Mouse (Mus musculus): ENCODE results near the gene Ccl9. TPM values are rescaled to one million over a fixed set of nuclear protein-coding genes. Genes with fewer than 3 reads are reported as not detected.

The Ccl9 gene
- polyA plus RNA-seq, 1 experiment from 2014 or later = 0.81 TPM

GRCm38 (mm10) chr11:83572834-83573233 lies 5.6 kb downstream of the Ccl9 start:
- 74% methylated on average over 9 of the region's 9 CpGs for WGBS

GRCm38 (mm10) chr11:83572223-83572622 lies 6.2 kb downstream of the Ccl9 start:
- H3K9me3 ChIP-seq (replicated peaks) = no peaks in the 10 kb centered on the region
- H3K27ac ChIP-seq = no peak overlapping the region
- no peak overlapping the region for H3K9ac ChIP-seq
- H3K4me3 ChIP-seq = no peak overlapping the region
- ATAC-seq = no peak
- H3K36me3 ChIP-seq (ENCODE audit: poor library complexity, severe bottlenecking) = no peaks in the 10 kb centered on the region
- H3K4me1 ChIP-seq = no peaks in the 10 kb centered on the region
- 0 out of 2 replicates have a peak, but pooled peaks cover 2% of the 10 kb centered on the region for H3K27me3 ChIP-seq
- WGBS = 89% methylated on average over 8 of the region's 8 CpGs
- no peak overlapping the region for H3K4me2 ChIP-seq

More at GRCm38 (mm10) chr11:83572834-83573233, 5.6 kb downstream of the Ccl9 start:
- Histone ChIP-seq H3K27me3 (0 out of 2 replicates have a peak, but pooled peaks cover 2% of the 10 kb centered on the region), H3K4me3 (no peak overlapping the region), H3K4me1 (no peaks in the 10 kb centered on the region), H3K9me3 (replicated peaks) (no peaks in the 10 kb centered on the region), H3K9ac (no peak overlapping the region), H3K27ac (no peak overlapping the region), H3K4me2 (no peak overlapping the region), H3K36me3 (ENCODE audit: poor library complexity, severe bottlenecking) (no peaks in the 10 kb centered on the region)
- no peak for ATAC-seq

DNA sequence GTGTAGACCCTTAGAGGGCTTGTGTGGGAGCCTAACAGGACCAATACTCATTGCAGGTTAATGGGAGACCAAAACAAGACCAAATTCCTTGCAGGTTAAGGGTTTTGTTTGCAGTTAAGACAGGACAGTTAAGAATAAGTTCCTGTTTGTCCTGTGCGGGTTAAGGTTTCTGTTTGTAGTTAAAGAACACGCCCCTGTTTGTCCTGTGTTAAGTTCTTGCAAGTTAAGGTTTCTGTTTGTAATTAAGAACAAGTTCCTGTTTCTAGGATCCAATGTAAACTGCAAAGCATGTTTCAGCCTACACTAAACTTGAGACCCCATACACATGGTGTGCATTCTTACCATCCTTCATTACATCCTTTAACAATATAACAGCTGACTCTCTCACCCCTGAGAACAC lies 8.2 kb downstream of the Ccl9 start:
- WGBS = 82% methylated on average over 2 of the region's 2 CpGs
- Histone ChIP-seq H3K4me3 (no peak overlapping the region), H3K27ac (no peak overlapping the region), H3K9ac (no peak overlapping the region), H3K4me1 (no peaks in the 10 kb centered on the region), H3K4me2 (no peak overlapping the region), H3K36me3 (ENCODE audit: poor library complexity, severe bottlenecking) (no peaks in the 10 kb centered on the region), H3K9me3 (replicated peaks) (no peaks in the 10 kb centered on the region), H3K27me3 (no peaks in the 10 kb centered on the region)
- no peak for ATAC-seq

DNA sequence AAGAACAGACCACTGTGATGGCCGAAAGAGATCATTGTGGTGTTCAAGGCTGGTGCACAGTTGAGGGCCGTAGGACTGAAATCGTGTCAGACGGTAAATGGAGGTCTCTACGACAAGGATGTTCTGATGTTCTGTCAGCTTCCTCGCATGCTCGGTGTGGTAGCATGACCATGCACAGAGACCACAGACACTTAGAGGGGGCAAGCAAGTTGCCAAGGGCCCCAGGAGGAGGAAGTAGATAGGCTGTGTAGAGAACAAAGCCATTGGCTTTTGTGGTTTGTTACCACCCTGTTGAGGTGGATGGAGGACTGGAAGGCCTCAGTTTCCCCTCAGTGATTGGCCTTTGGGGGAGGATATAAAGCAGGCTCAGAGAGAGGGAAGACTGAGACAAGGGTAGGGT lies 9.2 kb downstream of the Ccl9 start:
- Histone ChIP-seq H3K27ac (no peak overlapping the region), H3K27me3 (no peaks in the 10 kb centered on the region), H3K9ac (no peak overlapping the region), H3K9me3 (replicated peaks) (no peaks in the 10 kb centered on the region), H3K4me1 (no peaks in the 10 kb centered on the region), H3K4me3 (no peak overlapping the region), H3K36me3 (ENCODE audit: poor library complexity, severe bottlenecking) (no peaks in the 10 kb centered on the region), H3K4me2 (no peak overlapping the region)
- no peak for ATAC-seq
- 98% methylated on average over 7 of the region's 7 CpGs for WGBS

DNA sequence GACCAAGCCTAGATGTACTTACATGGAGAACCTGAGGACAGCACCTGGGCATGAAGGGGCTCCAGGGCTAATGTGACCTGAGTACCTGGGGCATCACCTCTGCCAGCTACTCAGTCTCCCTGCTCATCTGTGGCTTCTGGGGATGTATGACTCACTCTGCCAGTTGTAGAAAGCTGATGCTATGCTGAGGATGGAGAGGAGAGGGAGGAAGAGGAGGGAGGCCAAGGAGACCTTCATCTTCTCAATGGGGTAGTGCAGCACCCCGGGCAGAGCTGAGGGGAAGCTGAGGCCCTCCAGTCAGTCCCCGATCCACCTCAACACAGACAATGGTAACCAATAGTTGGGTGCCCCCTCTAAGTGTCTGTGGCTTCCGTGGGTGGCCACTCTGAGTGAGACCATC lies 9.7 kb downstream of the Ccl9 start:
- no peaks in the 10 kb centered on the region for H3K9me3 ChIP-seq (replicated peaks)
- H3K4me3 ChIP-seq = no peak overlapping the region
- no peak for ATAC-seq

DNA sequence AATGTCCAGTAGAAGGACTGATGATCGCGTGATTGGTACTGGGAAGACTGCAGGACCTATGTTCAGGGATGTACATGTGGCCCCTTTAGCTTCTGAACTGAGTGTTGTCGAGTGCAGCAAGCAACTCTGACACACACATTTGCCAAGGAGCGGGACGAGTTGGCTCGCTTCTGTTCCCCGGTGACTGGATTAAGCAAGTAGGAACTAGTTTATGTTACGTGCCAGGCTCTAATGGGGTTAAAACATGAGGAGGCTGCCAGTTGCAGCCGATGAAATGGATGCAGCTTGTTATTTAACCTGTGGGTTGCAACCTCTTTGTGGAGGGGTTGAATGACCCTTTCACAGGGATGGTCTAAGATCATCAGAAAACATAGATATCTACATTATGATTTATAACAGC lies 10.4 kb downstream of the Ccl9 start:
- Histone ChIP-seq H3K27me3 (no peaks in the 10 kb centered on the region), H3K27ac (no peak overlapping the region), H3K36me3 (ENCODE audit: poor library complexity, severe bottlenecking) (no peaks in the 10 kb centered on the region), H3K4me1 (no peaks in the 10 kb centered on the region), H3K9me3 (replicated peaks) (no peaks in the 10 kb centered on the region), H3K4me3 (no peak overlapping the region), H3K9ac (no peak overlapping the region), H3K4me2 (no peak overlapping the region)
- no peak for ATAC-seq
- 91% methylated on average over 9 of the region's 9 CpGs for WGBS

More for the DNA sequence above, 9.7 kb downstream of the Ccl9 start:
- Histone ChIP-seq H3K27ac (no peak overlapping the region), H3K9ac (no peak overlapping the region), H3K4me2 (no peak overlapping the region), H3K27me3 (no peaks in the 10 kb centered on the region), H3K36me3 (ENCODE audit: poor library complexity, severe bottlenecking) (no peaks in the 10 kb centered on the region), H3K4me1 (no peaks in the 10 kb centered on the region)
- WGBS = 96% methylated on average over 3 of the region's 3 CpGs

DNA sequence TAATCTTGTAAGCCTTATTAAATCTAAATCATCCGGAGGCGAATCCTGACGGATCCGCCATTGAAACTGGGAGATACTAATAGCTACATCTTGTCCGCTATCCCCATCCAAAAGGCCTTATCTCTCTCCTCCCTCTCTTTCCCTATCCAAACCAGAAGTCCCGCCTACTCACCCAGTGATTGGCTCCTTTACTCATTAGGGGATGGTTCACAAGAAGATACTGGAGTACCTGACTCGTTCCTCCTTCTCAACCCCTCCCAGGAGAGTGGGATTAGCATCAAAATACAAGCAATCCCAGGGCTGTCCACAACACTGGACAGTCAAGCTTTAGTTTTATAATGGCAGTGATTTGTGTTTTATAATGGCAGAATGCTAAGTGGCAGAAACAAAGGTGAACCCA lies 11.1 kb downstream of the Ccl9 start:
- no peak overlapping the region for H3K9ac ChIP-seq
- no peaks in the 10 kb centered on the region for H3K36me3 ChIP-seq (ENCODE audit: poor library complexity, severe bottlenecking)
- no peak overlapping the region for H3K4me3 ChIP-seq
- WGBS = 67% methylated on average over 7 of the region's 7 CpGs
- no peak overlapping the region for H3K27ac ChIP-seq
- no peak for ATAC-seq
- H3K4me1 ChIP-seq = no peaks in the 10 kb centered on the region
- H3K9me3 ChIP-seq (replicated peaks) = no peaks in the 10 kb centered on the region
- no peaks in the 10 kb centered on the region for H3K27me3 ChIP-seq
- no peak overlapping the region for H3K4me2 ChIP-seq

GRCm38 (mm10) chr11:83566617-83567016 lies 11.8 kb downstream of the Ccl9 start:
- Histone ChIP-seq H3K27me3 (no peaks in the 10 kb centered on the region), H3K27ac (no peak overlapping the region), H3K4me2 (no peak overlapping the region), H3K4me1 (no peaks in the 10 kb centered on the region), H3K9ac (no peak overlapping the region), H3K9me3 (replicated peaks) (no peaks in the 10 kb centered on the region), H3K4me3 (no peak overlapping the region), H3K36me3 (ENCODE audit: poor library complexity, severe bottlenecking) (no peaks in the 10 kb centered on the region)
- no peak for ATAC-seq

- 85% methylated on average over 2 of the region's 2 CpGs for WGBS
- Histone ChIP-seq H3K4me2 (no peak overlapping the region), H3K4me3 (no peak overlapping the region), H3K4me1 (no peaks in the 10 kb centered on the region), H3K9me3 (replicated peaks) (no peaks in the 10 kb centered on the region), H3K27me3 (no peaks in the 10 kb centered on the region), H3K9ac (no peak overlapping the region), H3K36me3 (ENCODE audit: poor library complexity, severe bottlenecking) (no peaks in the 10 kb centered on the region), H3K27ac (no peak overlapping the region)
- no peak for ATAC-seq
Observed at GRCm38 (mm10) chr11:83563754-83564153, 14.7 kb downstream of the Ccl9 start.

- Histone ChIP-seq H3K4me1 (no peaks in the 10 kb centered on the region), H3K4me2 (no peak overlapping the region), H3K9me3 (replicated peaks) (no peaks in the 10 kb centered on the region), H3K9ac (no peak overlapping the region), H3K4me3 (no peak overlapping the region), H3K27ac (no peak overlapping the region), H3K36me3 (ENCODE audit: poor library complexity, severe bottlenecking) (no peaks in the 10 kb centered on the region), H3K27me3 (no peaks in the 10 kb centered on the region)
- WGBS = 74% methylated on average over 6 of the region's 6 CpGs
- ATAC-seq = no peak
Observed at GRCm38 (mm10) chr11:83562311-83562887, 16.0 kb downstream of the Ccl9 start.

DNA sequence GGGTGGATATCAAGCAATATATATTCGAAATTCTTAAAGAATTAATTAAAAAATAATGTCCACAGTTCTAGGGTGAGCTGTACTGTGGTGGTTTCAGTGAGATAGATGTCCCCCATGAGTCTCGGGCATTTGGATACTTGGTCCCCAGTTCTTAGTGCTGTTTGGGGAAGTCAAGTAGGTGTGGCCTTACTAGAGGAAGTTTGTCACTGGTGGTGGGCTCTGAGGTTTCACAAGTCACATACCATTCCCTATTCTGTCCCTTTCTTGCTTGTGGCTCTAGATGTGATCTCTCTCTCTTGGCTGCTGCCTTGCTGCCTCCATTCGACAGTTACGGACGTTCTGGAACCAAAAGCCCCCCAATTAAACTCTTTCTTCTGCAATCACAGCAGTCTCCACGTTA lies 18.0 kb downstream of the Ccl9 start:
- no peaks in the 10 kb centered on the region for H3K9me3 ChIP-seq (replicated peaks)
- H3K4me2 ChIP-seq = no peak overlapping the region
- no peak overlapping the region for H3K9ac ChIP-seq
- no peak for ATAC-seq
- no peak overlapping the region for H3K27ac ChIP-seq
- H3K27me3 ChIP-seq = no peaks in the 10 kb centered on the region
- no peaks in the 10 kb centered on the region for H3K36me3 ChIP-seq (ENCODE audit: poor library complexity, severe bottlenecking)
- WGBS = 67% methylated on average over 6 of the region's 6 CpGs
- H3K4me1 ChIP-seq = 0 out of 2 replicates have a peak, but pooled peaks cover 5% of the 10 kb centered on the region
- H3K4me3 ChIP-seq = no peak overlapping the region

- H3K27me3 ChIP-seq = no peaks in the 10 kb centered on the region
- H3K4me2 ChIP-seq = no peak overlapping the region
- 33% methylated on average over 10 of the region's 10 CpGs for WGBS
- H3K9me3 ChIP-seq (replicated peaks) = no peaks in the 10 kb centered on the region
- 0 out of 2 replicates have a peak overlapping the region, but pooled peaks have one; percentile 12 for H3K9ac ChIP-seq
- H3K27ac ChIP-seq = no peak overlapping the region
- no peak overlapping the region for H3K4me3 ChIP-seq
- H3K4me1 ChIP-seq = 0 out of 2 replicates have a peak, but pooled peaks cover 5% of the 10 kb centered on the region
- ATAC-seq = no peak
- H3K36me3 ChIP-seq (ENCODE audit: poor library complexity, severe bottlenecking) = no peaks in the 10 kb centered on the region
Observed at GRCm38 (mm10) chr11:83557074-83557473, 21.4 kb downstream of the Ccl9 start.
